8 mouse cellular contexts compared by ENCODE assay signal in the genomic region with DNA sequence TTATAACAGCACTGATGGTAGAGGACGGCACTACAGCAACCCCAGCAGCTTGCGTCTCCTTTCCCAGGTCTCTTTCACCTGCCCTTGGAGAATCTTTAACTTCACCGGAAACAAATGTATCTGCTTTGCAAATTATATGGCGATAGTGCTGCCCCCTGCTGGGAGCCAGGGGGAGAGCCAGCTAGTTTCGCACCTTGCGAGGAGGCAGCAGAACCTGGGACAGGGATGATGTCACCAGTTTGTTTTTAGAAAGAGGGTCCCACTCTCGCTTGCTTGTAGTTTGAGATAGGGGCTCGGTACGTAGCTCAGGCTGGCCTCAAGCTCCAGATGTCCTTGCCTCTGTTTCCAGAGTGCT. TPM values are rescaled to one million over a fixed set of nuclear protein-coding genes. Genes with fewer than 3 reads are reported as not detected.
A peak's percentile ranks its signal among the peaks of the same experiment; 100 is the strongest.
DNase-seq lines count a peak whose midpoint lies in the region; ATAC-seq and TF ChIP-seq lines count a peak whose summit lies in the region.

No protein-coding gene starts in this region.

- H3K9ac ChIP-seq in liver, adult 2 months (ENCODE audit: low read depth, low read length) = 0 out of 2 replicates have a peak overlapping the region, but pooled peaks have one; percentile 13
- H3K9ac ChIP-seq in stomach, postnatal 0 days (ENCODE audit: low read length) = no peak overlapping the region

- H3K27me3 ChIP-seq in liver, adult 2 months (ENCODE audit: control insufficient read depth, insufficient read depth, low read length) = no peaks in the 10 kb centered on the region
- no peaks in the 10 kb centered on the region for H3K27me3 ChIP-seq in stomach, postnatal 0 days (ENCODE audit: control insufficient read depth, insufficient read depth, low read length)

- H3K4me1 ChIP-seq in liver, adult 2 months (ENCODE audit: control insufficient read depth, insufficient read depth, low read length) = no peaks in the 10 kb centered on the region
- H3K4me1 ChIP-seq in stomach, postnatal 0 days (replicated peaks; ENCODE audit: control insufficient read depth, insufficient read depth) = no peaks in the 10 kb centered on the region

- no peak for TF ChIP-seq EP300 in stomach, postnatal 0 days (optimal IDR thresholded peaks at IDR 0.05)

- peak overlapping the region; percentile 46 for H3K4me2 ChIP-seq in stomach, postnatal 0 days (replicated peaks; ENCODE audit: low read depth)

- peak; percentile 43; the same call in 1 of the 2 replicates for ATAC-seq in stomach, postnatal 0 days (ENCODE audit: low FRiP score, low TSS enrichment)

- no peak for TF ChIP-seq POLR2A in liver, adult 2 months (IDR thresholded peaks at IDR 0.05; ENCODE audit: extremely low read depth, insufficient read depth, low read length)

- H3K9me3 ChIP-seq in stomach, postnatal 0 days (ENCODE audit: control insufficient read depth, low read length) = no peaks in the 10 kb centered on the region

- peak overlapping the region; percentile 21 for H3K4me3 ChIP-seq in liver, adult 2 months (ENCODE audit: insufficient read depth, low read depth, low read length)
- H3K4me3 ChIP-seq in stomach, postnatal 0 days (ENCODE audit: low read depth, low read length) = no peak overlapping the region

- H3K27ac ChIP-seq in liver, adult 2 months (replicated peaks; ENCODE audit: insufficient read depth, low read depth, low read length) = no peak overlapping the region
- no peak overlapping the region for H3K27ac ChIP-seq in stomach, postnatal 0 days (replicated peaks)

- WGBS in liver, adult 2 months = 1% methylated on average over 9 of the region's 9 CpGs
- 4% methylated on average over 9 of the region's 9 CpGs for WGBS in stomach, postnatal 0 days

- no peaks in the 10 kb centered on the region for H3K79me2 ChIP-seq in liver, adult 2 months (ENCODE audit: control insufficient read depth, insufficient read depth, low read length)

- no peaks in the 10 kb centered on the region for H3K36me3 ChIP-seq in liver, adult 2 months (ENCODE audit: control insufficient read depth, insufficient read depth, low read length)
- H3K36me3 ChIP-seq in stomach, postnatal 0 days (ENCODE audit: control insufficient read depth, insufficient read depth, low read length) = no peaks in the 10 kb centered on the region

- DNase-seq in 416B (ENCODE audit: low read depth) = peak; percentile 67
- peak; percentile 79 for DNase-seq in T-cell, adult 2 months (ENCODE audit: low spot score)
- peak; percentile 77 to 86 for DNase-seq in cerebellum, postnatal 25 days
- DNase-seq in frontal cortex, postnatal 36 days (ENCODE audit: low spot score in 2 of 2) = peak; percentile 60 to 64
- peak; percentile 84 for DNase-seq in kidney, adult 11 months
- DNase-seq in liver, adult 2 months (ENCODE audit: extremely low read depth, low read depth, low spot score) = peak; percentile 63
- peak; percentile 89 for DNase-seq in naive thymus-derived CD4-positive, alpha-beta T cell, adult 2 months (ENCODE audit: low read depth)
- peak; percentile 87 for DNase-seq in stomach, postnatal 0 days (ENCODE audit: low spot score)

- peak; percentile 91 for TF ChIP-seq CTCF in liver, adult 2 months (IDR thresholded peaks at IDR 0.05; ENCODE audit: low read depth, low read length)
- peak; percentile 87 for TF ChIP-seq CTCF in stomach, postnatal 0 days (IDR thresholded peaks at IDR 0.05; ENCODE audit: low read depth)

RNA-seq across cellular contexts. Expression of gene Gm572, which starts 1.0 kb away (rescaled TPM):
- not detected in 2 replicates for total RNA-seq in liver, adult 2 months (2014; rRNA removed)
- not detected in 2 replicates for polyA plus RNA-seq in liver, adult 2 months (2012; rRNA removed)
- 0.10 and 0.16 TPM in 2 replicates for polyA plus RNA-seq in stomach, postnatal 0 days (2015; fragmentation: Nextera tagmentation; extraction: Ambion mirVana)

RNA-seq across cellular contexts. Expression of gene Tardbp, which starts 17.3 kb away (rescaled TPM):
- 87.2 and 111 TPM in 2 replicates for total RNA-seq in liver, adult 2 months (2014; rRNA removed)
- polyA plus RNA-seq in liver, adult 2 months (2012; rRNA removed) = 33.2 and 33.4 TPM in 2 replicates
- 99.8 and 106 TPM in 2 replicates for polyA plus RNA-seq in stomach, postnatal 0 days (2015; fragmentation: Nextera tagmentation; extraction: Ambion mirVana)

RNA-seq across cellular contexts. Expression of gene Masp2, which starts 41.8 kb away (rescaled TPM):
- total RNA-seq in liver, adult 2 months (2014; rRNA removed) = 191 and 270 TPM in 2 replicates
- polyA plus RNA-seq in liver, adult 2 months (2012; rRNA removed) = 712 and 829 TPM in 2 replicates
- polyA plus RNA-seq in stomach, postnatal 0 days (2015; fragmentation: Nextera tagmentation; extraction: Ambion mirVana) = 0.46 and 0.79 TPM in 2 replicates

RNA-seq across cellular contexts. Expression of gene Srm, which starts 52.8 kb away (rescaled TPM):
- total RNA-seq in liver, adult 2 months (2014; rRNA removed) = 11.1 and 14.7 TPM in 2 replicates
- polyA plus RNA-seq in liver, adult 2 months (2012; rRNA removed) = 33.1 and 39.5 TPM in 2 replicates
- 109 and 113 TPM in 2 replicates for polyA plus RNA-seq in stomach, postnatal 0 days (2015; fragmentation: Nextera tagmentation; extraction: Ambion mirVana)

Comparison
In these comparisons a context has a peak if more than half of its experiments do, and no peak if none do; other contexts are left out.
1. RNA of gene Masp2, which starts 41.8 kb away (polyA plus RNA-seq): 712 to 829 TPM in liver, adult 2 months; 0.46 to 0.79 TPM in stomach, postnatal 0 days; every median in the first group is over 100 times any median in the second.
2. Peak in every context shown above with its lines, with median percentiles within 50 percentile points of each other: DNase-seq.